Mouse (Mus musculus): ENCODE measurements around the gene a. TPM values are rescaled to one million over a fixed set of nuclear protein-coding genes. Genes with fewer than 3 reads are reported as not detected.

a gene
- total and polyA plus RNA-seq, 3 experiments, result 7.8 to 23.8 (median 10.9) TPM

GRCm38 (mm10) chr2:155046803-155047202 is 255.6 kb downstream of the a start:
- in situ Hi-C loops (cut with MboI; ENCODE audit: low pct_ligation_motif_present, low pct_unique_long_range_greater_than_20kb, low sequenced_read_pairs), result no loop called here
- Histone ChIP-seq H3K4me1 (ENCODE audit: control insufficient read depth in 1 of 2, insufficient read depth in 2 of 2) (peaks cover 15 to 44% of the 10 kb centered on the region in 2 experiments), H3K27ac (ENCODE audit: insufficient read depth, low read depth) (no peak overlapping the region), H3K4me3 (replicated peaks in 1 of 3; ENCODE audit: low read depth in 2 of 3, low read length in 2 of 3, poor library complexity in 1 of 3) (peak overlapping the region in 2 of 3 experiments; percentile 55 to 81), H3K79me2 (replicated peaks; ENCODE audit: control insufficient read depth, extremely low read depth, insufficient read depth, poor library complexity, severe bottlenecking) (peaks cover 15% of the 10 kb centered on the region), H3K9ac (ENCODE audit: insufficient read depth, low read depth) (peak overlapping the region; percentile 85; the same call in 1 of the 2 replicates), H3K4me2 (ENCODE audit: insufficient read depth, low read depth, poor library complexity, severe bottlenecking) (0 out of 2 replicates have a peak overlapping the region, but pooled peaks have one; percentile 39), H3K27me3 (replicated peaks) (no peaks in the 10 kb centered on the region), H3K36me3 (replicated peaks in 1 of 2; ENCODE audit: control insufficient read depth in 1 of 2, insufficient read depth in 1 of 2, low read length in 1 of 2) (peaks cover 0 to 6% of the 10 kb centered on the region in 2 experiments), H3K9me3 (replicated peaks; ENCODE audit: low read length) (no peaks in the 10 kb centered on the region)
- DNase-seq (ENCODE audit: extremely low read depth), result peak; percentile 81
- TF ChIP-seq ETS1 (conservative IDR thresholded peaks at IDR 0.05; ENCODE audit: low read depth, low read length) (peak; percentile 46; the same call in 1 of the 2 replicates), TCF12 (IDR thresholded peaks at IDR 0.05; ENCODE audit: low read depth, low read length) (no peak; the same call in 1 of the 2 replicates), POLR2A (IDR thresholded peaks at IDR 0.05; ENCODE audit: low read depth, low read length) (no peak; the same call in 1 of the 2 replicates), MAFK (IDR thresholded peaks at IDR 0.05; ENCODE audit: insufficient replicate concordance, low read length) (no peak), MYC (IDR thresholded peaks at IDR 0.05; ENCODE audit: low read depth, low read length) (no peak; the same call in 1 of the 2 replicates), JUND (conservative IDR thresholded peaks at IDR 0.05; ENCODE audit: low read depth, low read length) (peak; percentile 91), BHLHE40 (IDR thresholded peaks at IDR 0.05; ENCODE audit: low read depth, low read length) (peak; percentile 51), EP300 (IDR thresholded peaks at IDR 0.05; ENCODE audit: low read length) (peak; percentile 90), ZNF384 (IDR thresholded peaks at IDR 0.05; ENCODE audit: low read depth, low read length) (peak; percentile 50; the same call in 1 of the 2 replicates), HCFC1 (IDR thresholded peaks at IDR 0.05; ENCODE audit: low read depth, low read length) (no peak), IRF4 (IDR thresholded peaks at IDR 0.05; ENCODE audit: low read depth, low read length) (peak; percentile 95), MAZ (IDR thresholded peaks at IDR 0.05; ENCODE audit: low read depth, low read length) (no peak), E2F4 (IDR thresholded peaks at IDR 0.05; ENCODE audit: insufficient replicate concordance, low read depth, low read length) (no peak), ELF1 (IDR thresholded peaks at IDR 0.05; ENCODE audit: low read depth, low read length) (no peak), GABPA (IDR thresholded peaks at IDR 0.05; ENCODE audit: insufficient replicate concordance, low read depth, low read length) (no peak), PAX5 (IDR thresholded peaks at IDR 0.05; ENCODE audit: low read length) (no peak), CTCF (conservative IDR thresholded peaks at IDR 0.05 in 1 of 2, IDR thresholded peaks at IDR 0.05 in 1 of 2; ENCODE audit: low read depth in 2 of 2, low read length in 2 of 2) (peak in 1 of 2 experiments; percentile 16; a peak in 1 of 4 replicates), ZKSCAN1 (IDR thresholded peaks at IDR 0.05; ENCODE audit: borderline replicate concordance, low read depth, low read length) (no peak), POLR2AphosphoS2 (IDR thresholded peaks at IDR 0.05; ENCODE audit: low read depth, low read length) (no peak), MAX (IDR thresholded peaks at IDR 0.05; ENCODE audit: low read length) (no peak), UBTF (IDR thresholded peaks at IDR 0.05; ENCODE audit: low read depth, low read length) (no peak), JUN (IDR thresholded peaks at IDR 0.05; ENCODE audit: insufficient read depth, low read depth, low read length) (peak; percentile 86), MXI1 (IDR thresholded peaks at IDR 0.05; ENCODE audit: low read depth, low read length) (no peak; the same call in 1 of the 2 replicates), RAD21 (IDR thresholded peaks at IDR 0.05; ENCODE audit: low read depth, low read length) (no peak; the same call in none of the 2 replicates), CHD1 (IDR thresholded peaks at IDR 0.05; ENCODE audit: low read depth, low read length) (no peak), TBP (conservative IDR thresholded peaks at IDR 0.05; ENCODE audit: low read depth, low read length) (no peak), RCOR1 (conservative IDR thresholded peaks at IDR 0.05; ENCODE audit: low read depth, low read length) (no peak), USF2 (conservative IDR thresholded peaks at IDR 0.05; ENCODE audit: low read depth, low read length) (no peak), NRF1 (IDR thresholded peaks at IDR 0.05; ENCODE audit: low read depth, low read length) (no peak), SMC3 (IDR thresholded peaks at IDR 0.05; ENCODE audit: low read depth, low read length) (no peak), ZC3H11A (IDR thresholded peaks at IDR 0.05; ENCODE audit: low read depth, low read length) (no peak), MEF2A (IDR thresholded peaks at IDR 0.05; ENCODE audit: borderline replicate concordance, low read depth, low read length) (0 out of 2 replicates have a peak, but pooled peaks have one; percentile 51)
- dilution Hi-C loops (cut with MboI; ENCODE audit: extremely low pct_ligation_motif_present, extremely low pct_unique_long_range_greater_than_20kb, low sequenced_read_pairs), result no loop called here

All from CH12.LX (cell line).